Mouse (Mus musculus): Measurements from ENCODE around the gene Igsf3. TPM values are rescaled to one million over a fixed set of nuclear protein-coding genes. Genes with fewer than 3 reads are reported as not detected.

The Igsf3 gene
- polyA plus RNA-seq, 1 experiment from 2014 or later, result 19.3 TPM

DNA sequence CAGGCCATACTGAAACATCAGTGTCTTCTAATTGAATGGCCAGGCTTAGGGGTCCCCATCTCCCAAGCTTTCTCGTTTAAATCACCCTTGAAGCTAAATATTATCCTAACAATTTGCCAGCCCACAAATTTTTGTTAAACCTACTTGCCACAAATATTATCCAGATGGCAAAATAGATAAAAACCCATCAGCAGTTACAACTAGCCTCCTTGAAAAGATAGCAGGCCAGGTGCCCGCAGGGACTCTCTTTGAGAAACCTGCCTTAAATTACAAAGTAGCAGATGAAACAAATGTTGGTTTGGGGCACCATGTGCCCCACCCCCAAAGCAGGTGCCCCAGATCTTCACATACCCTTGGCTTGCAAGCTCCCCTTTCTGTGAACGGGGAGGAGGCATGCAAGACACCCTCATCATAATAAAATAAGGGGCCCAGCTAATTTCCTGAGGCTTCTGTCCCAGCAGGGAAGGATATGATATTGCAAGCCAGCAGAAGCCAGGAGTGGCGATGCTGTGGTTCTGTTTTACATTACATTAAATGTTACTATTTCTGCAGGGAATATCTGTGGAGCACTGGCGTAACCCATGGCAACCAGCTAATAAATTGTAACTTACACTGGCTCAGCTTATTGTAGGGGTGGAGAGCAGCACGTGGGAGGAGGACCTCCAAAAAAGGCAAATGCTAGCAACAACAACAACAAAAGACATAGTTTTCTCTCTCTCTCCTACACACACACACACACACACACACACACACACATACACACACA is 27.2 kb upstream of the Igsf3 start:
- Histone ChIP-seq H3K4me3 (ENCODE audit: low read depth, low read length) (no peak overlapping the region), H3K27me3 (ENCODE audit: control insufficient read depth, insufficient read depth, low read length) (no peaks in the 10 kb centered on the region), H3K36me3 (ENCODE audit: control insufficient read depth, insufficient read depth, low read length) (no peaks in the 10 kb centered on the region), H3K9ac (ENCODE audit: low read length) (no peak overlapping the region), H3K27ac (ENCODE audit: low read depth, low read length) (no peak overlapping the region), H3K9me3 (ENCODE audit: control insufficient read depth, low read length) (no peaks in the 10 kb centered on the region), H3K4me1 (replicated peaks; ENCODE audit: control insufficient read depth, insufficient read depth, low read length) (peaks cover 6% of the 10 kb centered on the region; the same call in 1 of the 2 replicates), H3K4me2 (ENCODE audit: low read depth, low read length, severe bottlenecking) (no peak overlapping the region)
- peak; percentile 50 for DNase-seq (ENCODE audit: low spot score)
- 59% methylated on average over 6 of the region's 6 CpGs for WGBS
- ATAC-seq (replicated peaks; ENCODE audit: low FRiP score), result no peak

DNA sequence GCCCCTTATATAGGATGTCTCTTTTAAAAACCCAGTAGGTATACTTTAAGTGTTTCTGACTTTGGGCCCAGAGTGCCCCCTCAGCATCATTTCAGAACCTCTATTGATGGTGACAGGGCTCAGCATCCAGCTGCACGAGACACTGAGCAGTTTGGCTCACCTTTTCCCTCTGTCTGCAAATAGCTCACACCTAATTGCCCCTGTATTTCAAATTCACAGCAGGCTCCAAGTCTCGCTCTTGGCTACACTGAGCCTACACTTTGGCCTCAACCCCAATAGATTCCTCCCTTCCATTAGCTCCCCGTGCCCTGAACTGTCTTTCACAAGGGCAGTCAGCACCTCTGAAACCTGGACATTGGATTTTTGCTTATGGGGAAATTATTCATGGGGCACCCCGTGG is 26.5 kb upstream of the Igsf3 start:
- DNase-seq (ENCODE audit: low spot score) (peak; percentile 23), ATAC-seq (replicated peaks; ENCODE audit: low FRiP score) (no peak)
- Histone ChIP-seq H3K4me2 (ENCODE audit: low read depth, low read length, severe bottlenecking) (no peak overlapping the region), H3K9ac (ENCODE audit: low read length) (no peak overlapping the region), H3K36me3 (ENCODE audit: control insufficient read depth, insufficient read depth, low read length) (no peaks in the 10 kb centered on the region), H3K4me3 (ENCODE audit: low read depth, low read length) (no peak overlapping the region), H3K4me1 (replicated peaks; ENCODE audit: control insufficient read depth, insufficient read depth, low read length) (peaks cover 6% of the 10 kb centered on the region; the same call in 1 of the 2 replicates), H3K27ac (ENCODE audit: low read depth, low read length) (no peak overlapping the region), H3K27me3 (ENCODE audit: control insufficient read depth, insufficient read depth, low read length) (no peaks in the 10 kb centered on the region), H3K9me3 (ENCODE audit: control insufficient read depth, low read length) (no peaks in the 10 kb centered on the region)
- WGBS, result 61% methylated on average over 4 of the region's 4 CpGs

DNA sequence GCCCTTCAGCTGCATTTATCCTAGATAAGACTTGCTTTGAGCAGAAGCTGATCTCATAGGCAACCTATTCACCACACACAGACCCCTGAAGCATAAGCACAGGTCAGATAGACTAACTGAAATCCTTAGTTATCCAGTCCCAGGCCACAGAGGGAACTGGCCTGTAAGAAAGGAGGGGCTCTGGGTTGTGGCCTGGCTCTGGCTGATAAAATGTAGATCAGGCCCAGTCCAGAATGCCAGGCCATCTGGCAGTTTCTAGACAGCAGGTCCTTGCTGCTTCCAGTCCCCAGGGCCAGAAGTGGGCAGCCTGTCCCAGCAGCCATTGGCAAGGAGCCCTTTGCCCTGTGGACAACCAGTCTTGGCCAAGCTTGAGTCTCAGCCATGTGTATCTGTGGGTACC is 22.4 kb upstream of the Igsf3 start:
- Histone ChIP-seq H3K27ac (ENCODE audit: low read depth, low read length) (no peak overlapping the region), H3K4me1 (replicated peaks; ENCODE audit: control insufficient read depth, insufficient read depth, low read length) (peaks cover 3% of the 10 kb centered on the region; the same call in 1 of the 2 replicates), H3K36me3 (ENCODE audit: control insufficient read depth, insufficient read depth, low read length) (no peaks in the 10 kb centered on the region), H3K27me3 (ENCODE audit: control insufficient read depth, insufficient read depth, low read length) (no peaks in the 10 kb centered on the region), H3K4me3 (ENCODE audit: low read depth, low read length) (no peak overlapping the region), H3K9me3 (ENCODE audit: control insufficient read depth, low read length) (no peaks in the 10 kb centered on the region), H3K4me2 (ENCODE audit: low read depth, low read length, severe bottlenecking) (no peak overlapping the region), H3K9ac (ENCODE audit: low read length) (no peak overlapping the region)
- ATAC-seq (replicated peaks; ENCODE audit: low FRiP score) (0 out of 2 replicates have a peak, but pooled peaks have one; percentile 27), DNase-seq (ENCODE audit: low spot score) (peak; percentile 46)

GRCm38 (mm10) chr3:101355702-101356101 is 21.2 kb upstream of the Igsf3 start:
- H3K27ac ChIP-seq (ENCODE audit: low read depth, low read length), result no peak overlapping the region

DNA sequence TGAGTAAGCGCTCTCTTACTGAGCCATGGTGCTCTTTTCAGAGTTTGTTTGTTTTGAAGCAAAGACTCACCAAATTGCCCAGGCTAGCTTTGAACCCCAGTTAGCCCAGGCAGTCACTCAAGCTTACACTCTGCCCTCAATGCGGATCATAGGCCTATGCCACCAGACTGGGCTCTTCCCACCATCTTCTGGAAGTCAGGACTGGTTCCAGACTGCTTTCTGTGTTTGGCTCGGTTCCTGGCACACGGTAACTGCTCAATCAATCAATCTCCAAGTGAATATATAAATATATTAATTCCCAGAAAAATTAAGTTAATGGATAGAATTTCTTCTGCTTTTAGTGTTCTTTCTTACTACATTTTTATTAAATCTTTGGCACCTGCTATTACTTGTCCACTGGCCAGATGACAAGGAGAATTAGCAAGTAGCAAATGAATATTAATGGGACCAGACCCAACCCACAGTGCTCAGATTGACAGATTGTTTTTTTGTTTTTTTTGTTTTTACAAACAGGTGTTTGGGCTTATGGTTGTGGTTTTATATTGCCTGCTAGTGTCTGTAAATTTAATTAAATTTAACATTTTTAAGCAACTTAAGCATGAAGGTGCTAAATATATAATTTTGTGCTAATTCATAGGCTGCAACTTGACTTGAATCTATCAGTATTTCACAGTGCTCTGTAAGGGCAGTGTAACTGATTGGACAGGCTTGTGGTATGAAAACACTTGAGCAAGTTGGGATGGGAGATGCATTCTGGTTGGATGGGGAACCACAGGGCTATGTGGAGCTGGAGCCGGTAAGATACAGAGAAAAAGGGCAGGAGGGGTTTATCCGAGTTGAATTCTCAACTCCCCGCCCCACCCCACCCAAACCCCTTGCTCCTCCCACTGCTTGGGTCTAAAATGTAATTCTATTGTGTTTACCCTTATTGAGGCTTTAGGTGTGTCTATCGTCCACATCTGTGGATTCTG is 20.0 kb upstream of the Igsf3 start:
- H3K27me3 ChIP-seq (ENCODE audit: control insufficient read depth, insufficient read depth, low read length), result no peaks in the 10 kb centered on the region
- no peak overlapping the region for H3K4me2 ChIP-seq (ENCODE audit: low read depth, low read length, severe bottlenecking)
- ATAC-seq (replicated peaks; ENCODE audit: low FRiP score) (no peak), DNase-seq (ENCODE audit: low spot score) (no peak)
- H3K4me3 ChIP-seq (ENCODE audit: low read depth, low read length), result no peak overlapping the region
- H3K9ac ChIP-seq (ENCODE audit: low read length), result no peak overlapping the region
- no peaks in the 10 kb centered on the region for H3K36me3 ChIP-seq (ENCODE audit: control insufficient read depth, insufficient read depth, low read length)
- H3K4me1 ChIP-seq (replicated peaks; ENCODE audit: control insufficient read depth, insufficient read depth, low read length), result no peaks in the 10 kb centered on the region
- H3K27ac ChIP-seq (ENCODE audit: low read depth, low read length), result no peak overlapping the region
- no peaks in the 10 kb centered on the region for H3K9me3 ChIP-seq (ENCODE audit: control insufficient read depth, low read length)
- WGBS, result 87% methylated on average over 8 of the region's 8 CpGs

More at GRCm38 (mm10) chr3:101355702-101356101, 21.2 kb upstream of the Igsf3 start:
- Histone ChIP-seq H3K4me3 (ENCODE audit: low read depth, low read length) (no peak overlapping the region), H3K27me3 (ENCODE audit: control insufficient read depth, insufficient read depth, low read length) (no peaks in the 10 kb centered on the region), H3K4me2 (ENCODE audit: low read depth, low read length, severe bottlenecking) (no peak overlapping the region), H3K36me3 (ENCODE audit: control insufficient read depth, insufficient read depth, low read length) (no peaks in the 10 kb centered on the region), H3K9ac (ENCODE audit: low read length) (no peak overlapping the region), H3K9me3 (ENCODE audit: control insufficient read depth, low read length) (no peaks in the 10 kb centered on the region), H3K4me1 (replicated peaks; ENCODE audit: control insufficient read depth, insufficient read depth, low read length) (no peaks in the 10 kb centered on the region)
- DNase-seq (ENCODE audit: low spot score), result no peak
- 69% methylated on average over 5 of the region's 5 CpGs for WGBS
- no peak for ATAC-seq (replicated peaks; ENCODE audit: low FRiP score)

- WGBS, result 86% methylated on average over 6 of the region's 6 CpGs
- DNase-seq (ENCODE audit: low spot score), result no peak
- no peak overlapping the region for H3K4me2 ChIP-seq (ENCODE audit: low read depth, low read length, severe bottlenecking)
- H3K27ac ChIP-seq (ENCODE audit: low read depth, low read length), result no peak overlapping the region
- H3K9ac ChIP-seq (ENCODE audit: low read length), result no peak overlapping the region
- no peaks in the 10 kb centered on the region for H3K9me3 ChIP-seq (ENCODE audit: control insufficient read depth, low read length)
- H3K4me1 ChIP-seq (replicated peaks; ENCODE audit: control insufficient read depth, insufficient read depth, low read length), result peaks cover 3% of the 10 kb centered on the region
- H3K27me3 ChIP-seq (ENCODE audit: control insufficient read depth, insufficient read depth, low read length), result no peaks in the 10 kb centered on the region
- ATAC-seq (replicated peaks; ENCODE audit: low FRiP score), result no peak
- H3K36me3 ChIP-seq (ENCODE audit: control insufficient read depth, insufficient read depth, low read length), result no peaks in the 10 kb centered on the region
- H3K4me3 ChIP-seq (ENCODE audit: low read depth, low read length), result no peak overlapping the region
These were observed 16.1 kb upstream of the Igsf3 start for GRCm38 (mm10) chr3:101360832-101361231.

DNA sequence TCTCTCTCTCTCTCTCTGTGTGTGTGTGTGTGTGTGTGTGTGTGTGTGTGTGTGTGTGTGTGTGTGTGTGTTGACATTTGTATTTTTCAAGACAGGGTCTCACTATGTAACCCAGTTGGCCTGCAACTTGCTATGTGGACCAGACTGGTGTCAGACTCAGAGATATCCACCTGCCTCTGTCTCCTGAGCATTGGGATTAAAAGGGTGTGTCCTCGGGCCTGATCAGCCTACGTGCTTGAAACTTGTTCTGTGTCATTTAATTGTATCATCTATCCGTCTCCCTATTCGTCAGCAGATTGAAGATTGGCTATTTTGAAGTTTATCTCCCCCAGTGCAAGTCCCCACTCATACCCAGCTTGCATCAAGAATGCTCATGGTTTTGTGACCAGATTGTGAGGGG is 14.5 kb upstream of the Igsf3 start:
- no peaks in the 10 kb centered on the region for H3K36me3 ChIP-seq (ENCODE audit: control insufficient read depth, insufficient read depth, low read length)
- H3K9ac ChIP-seq (ENCODE audit: low read length), result no peak overlapping the region
- WGBS, result 90% methylated on average over 4 of the region's 4 CpGs
- ATAC-seq (replicated peaks; ENCODE audit: low FRiP score) (no peak), DNase-seq (ENCODE audit: low spot score) (no peak)
- H3K4me1 ChIP-seq (replicated peaks; ENCODE audit: control insufficient read depth, insufficient read depth, low read length), result peaks cover 3% of the 10 kb centered on the region
- no peaks in the 10 kb centered on the region for H3K9me3 ChIP-seq (ENCODE audit: control insufficient read depth, low read length)
- no peak overlapping the region for H3K4me3 ChIP-seq (ENCODE audit: low read depth, low read length)
- H3K4me2 ChIP-seq (ENCODE audit: low read depth, low read length, severe bottlenecking), result no peak overlapping the region
- no peaks in the 10 kb centered on the region for H3K27me3 ChIP-seq (ENCODE audit: control insufficient read depth, insufficient read depth, low read length)
- no peak overlapping the region for H3K27ac ChIP-seq (ENCODE audit: low read depth, low read length)

- 84% methylated on average over 7 of the region's 7 CpGs for WGBS
- no peak for DNase-seq (ENCODE audit: low spot score)
- H3K36me3 ChIP-seq (ENCODE audit: control insufficient read depth, insufficient read depth, low read length), result no peaks in the 10 kb centered on the region
- no peak overlapping the region for H3K9ac ChIP-seq (ENCODE audit: low read length)
- peaks cover 3% of the 10 kb centered on the region for H3K4me1 ChIP-seq (replicated peaks; ENCODE audit: control insufficient read depth, insufficient read depth, low read length)
- H3K9me3 ChIP-seq (ENCODE audit: control insufficient read depth, low read length), result no peaks in the 10 kb centered on the region
- H3K4me2 ChIP-seq (ENCODE audit: low read depth, low read length, severe bottlenecking), result no peak overlapping the region
- ATAC-seq (replicated peaks; ENCODE audit: low FRiP score), result no peak
- no peak overlapping the region for H3K4me3 ChIP-seq (ENCODE audit: low read depth, low read length)
- H3K27me3 ChIP-seq (ENCODE audit: control insufficient read depth, insufficient read depth, low read length), result no peaks in the 10 kb centered on the region
- no peak overlapping the region for H3K27ac ChIP-seq (ENCODE audit: low read depth, low read length)
These were observed 13.3 kb upstream of the Igsf3 start for GRCm38 (mm10) chr3:101363574-101363973.

All from forebrain, embryonic 11.5 days (tissue).